Mouse (Mus musculus) spleen, postnatal 0 days (tissue): ENCODE results near the gene Supt5. TPM values are rescaled to one million over a fixed set of nuclear protein-coding genes. Genes with fewer than 3 reads are reported as not detected.

ENCODE experiments used
- polyA plus RNA-seq: library from polyadenylated mRNA; unstranded; fragments of >200 nt; fragmentation: Nextera tagmentation; extraction: Ambion mirVana; gene quantifications from 2 replicates; pipeline ENCODE4 v1.2.1, GENCODE M21; 2015

Supt5 gene
- polyA plus RNA-seq, result 30.5 and 35.4 TPM in 2 replicates

GRCm38 (mm10) chr7:28338108-28338998 lies at the start of gene Supt5:
Supt5 (minus strand) TSS chr7:28338746.

GRCm38 (mm10) chr7:28380237-28381016 lies 41.9 kb upstream of the Supt5 start, which contains the start of gene Zfp36:
Zfp36 (minus strand) TSS chr7:28380253.

GRCm38 (mm10) chr7:28372251-28373108 lies 33.9 kb upstream of the Supt5 start, which contains the start of gene Plekhg2:
Plekhg2 (minus strand) TSS chr7:28372599.

GRCm38 (mm10) chr7:28350155-28350883 lies 11.8 kb upstream of the Supt5 start, which contains the start of gene Rps16:
Rps16 (plus strand) TSS chr7:28350652.

GRCm38 (mm10) chr7:28311926-28312543 lies 26.5 kb downstream of the Supt5 start, which contains the start of gene Timm50:
Timm50 (minus strand) TSS chr7:28312072.

GRCm38 (mm10) chr7:28301616-28302433 lies 36.7 kb downstream of the Supt5 start, which contains the start of gene Dll3:
Dll3 (minus strand) TSS chr7:28302238.

GRCm38 (mm10) chr7:28290638-28291590 lies 47.6 kb downstream of the Supt5 start, which contains the start of gene Selenov:
Selenov (minus strand) TSS chr7:28291186.

GRCm38 (mm10) chr7:28277615-28278278 lies 60.8 kb downstream of the Supt5 start, which contains the start of gene Eid2b:
Eid2b (plus strand) TSS chr7:28277739.

GRCm38 (mm10) chr7:28267129-28268041 lies 71.2 kb downstream of the Supt5 start, which contains the start of gene Eid2:
Eid2 (plus strand) TSS chr7:28267881.

Other genes starting within 250 kb of the Supt5 start
- gene 9530053A07Rik, start 209.3 kb downstream of the Supt5 start, polyA plus RNA-seq, result 0.02 TPM in 1 of 2 replicates, not detected in the other
- gene Fbl, start 169.0 kb downstream of the Supt5 start, polyA plus RNA-seq, result 115 and 124 TPM in 2 replicates
- 4.2 and 4.5 TPM in 2 replicates for gene Dyrk1b, start 159.3 kb downstream of the Supt5 start, polyA plus RNA-seq
- 1.2 and 1.5 TPM in 2 replicates for gene Eid2, start 70.9 kb downstream of the Supt5 start, polyA plus RNA-seq
- 4.4 and 5.9 TPM in 2 replicates for gene Eid2b, start 61.0 kb downstream of the Supt5 start, polyA plus RNA-seq
- 0.15 TPM in 1 of 2 replicates, not detected in the other for gene Selenov, start 47.6 kb downstream of the Supt5 start, polyA plus RNA-seq
- not detected in 2 replicates for gene Dll3, start 36.5 kb downstream of the Supt5 start, polyA plus RNA-seq
- 85.5 and 94.2 TPM in 2 replicates for gene Timm50, start 26.7 kb downstream of the Supt5 start, polyA plus RNA-seq
- 1,177 and 1,190 TPM in 2 replicates for gene Rps16, start 11.9 kb upstream of the Supt5 start, polyA plus RNA-seq
- gene Plekhg2, start 33.9 kb upstream of the Supt5 start, polyA plus RNA-seq, result 18.9 and 22.0 TPM in 2 replicates
- 14.2 and 15.8 TPM in 2 replicates for gene Zfp36, start 41.5 kb upstream of the Supt5 start, polyA plus RNA-seq
- 21.9 and 23.0 TPM in 2 replicates for gene Med29, start 54.0 kb upstream of the Supt5 start, polyA plus RNA-seq
- gene Paf1, start 54.2 kb upstream of the Supt5 start, polyA plus RNA-seq, result 31.6 and 33.8 TPM in 2 replicates
- 149 and 179 TPM in 2 replicates for gene Gmfg, start 98.7 kb upstream of the Supt5 start, polyA plus RNA-seq
- gene Lrfn1, start 113.2 kb upstream of the Supt5 start, polyA plus RNA-seq, result 0.42 and 0.49 TPM in 2 replicates
- not detected in 2 replicates for gene Ifnl2, start 171.7 kb upstream of the Supt5 start, polyA plus RNA-seq
- not detected in 2 replicates for gene Ifnl3, start 184.1 kb upstream of the Supt5 start, polyA plus RNA-seq
- 25.7 and 72.8 TPM in 2 replicates for gene Sycn, start 202.1 kb upstream of the Supt5 start, polyA plus RNA-seq
- not detected in 2 replicates for gene Nccrp1, start 208.5 kb upstream of the Supt5 start, polyA plus RNA-seq